Comparison of ENCODE assay signal across 7 mouse cellular contexts in the genomic region with DNA sequence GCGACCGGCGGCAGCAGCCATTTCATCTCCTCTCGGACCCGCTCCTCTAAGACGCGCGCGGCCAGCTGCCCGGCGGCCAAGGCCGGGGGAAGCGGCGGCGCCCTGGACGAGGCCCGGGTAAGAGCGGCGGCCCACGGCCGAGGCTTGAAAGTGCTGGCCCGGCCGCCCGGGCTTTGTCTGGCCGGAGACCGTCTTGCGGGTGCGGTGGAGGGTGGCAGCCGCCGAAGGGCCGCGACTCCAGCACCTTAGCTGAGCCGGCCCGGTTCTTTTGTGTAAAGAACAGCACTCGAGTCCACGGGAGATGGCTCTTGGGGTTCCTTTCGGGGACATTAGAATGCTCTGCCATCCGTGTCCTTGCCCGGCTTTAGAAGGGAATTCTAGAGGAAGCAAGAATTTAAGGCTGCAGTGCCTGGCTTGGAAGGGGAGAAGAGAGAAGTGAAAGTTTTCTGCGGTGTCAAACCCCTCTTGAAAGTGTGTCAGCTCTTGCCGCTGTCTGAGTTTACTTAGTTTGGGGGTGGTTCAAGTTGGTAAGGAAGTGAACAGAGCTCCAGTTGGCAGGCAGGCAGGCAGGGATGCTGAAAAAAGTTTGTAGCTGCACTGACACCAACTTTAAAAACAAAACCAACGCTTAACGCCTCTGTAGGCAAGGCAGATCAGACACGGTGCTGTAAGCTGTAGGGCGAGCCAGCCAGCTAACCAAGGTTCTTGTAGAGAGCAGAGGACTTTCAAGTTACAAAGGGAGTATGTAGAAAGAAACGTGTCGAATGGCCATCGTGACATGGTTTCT. TPM values are rescaled to one million over a fixed set of nuclear protein-coding genes. Genes with fewer than 3 reads are reported as not detected.
DNase-seq lines count a peak whose midpoint lies in the region; ATAC-seq lines count a peak whose summit lies in the region.

No protein-coding gene starts in this region.

- no peaks in the 10 kb centered on the region for H3K9me3 ChIP-seq in intestine, embryonic 16.5 days (ENCODE audit: control insufficient read depth, low read length)
- H3K9me3 ChIP-seq in limb, embryonic 10.5 days (replicated peaks) = no peaks in the 10 kb centered on the region
- no peaks in the 10 kb centered on the region for H3K9me3 ChIP-seq in midbrain, embryonic 12.5 days

- peak overlapping the region; percentile 48 for H3K4me2 ChIP-seq in intestine, embryonic 16.5 days (ENCODE audit: low read depth, low read length)
- H3K4me2 ChIP-seq in midbrain, embryonic 12.5 days (replicated peaks) = peak overlapping the region; percentile 74

- no peaks in the 10 kb centered on the region for H3K36me3 ChIP-seq in intestine, embryonic 16.5 days (ENCODE audit: control insufficient read depth, insufficient read depth, low read length)
- no peaks in the 10 kb centered on the region for H3K36me3 ChIP-seq in limb, embryonic 10.5 days
- H3K36me3 ChIP-seq in midbrain, embryonic 12.5 days = no peaks in the 10 kb centered on the region

- H3K4me3 ChIP-seq in intestine, embryonic 16.5 days (ENCODE audit: low read length) = peak overlapping the region; percentile 98
- peak overlapping the region; percentile 93 for H3K4me3 ChIP-seq in limb, embryonic 10.5 days
- H3K4me3 ChIP-seq in midbrain, embryonic 12.5 days = peak overlapping the region; percentile 77

- H3K9ac ChIP-seq in intestine, embryonic 16.5 days (ENCODE audit: low read depth, low read length) = peak overlapping the region; percentile 100
- H3K9ac ChIP-seq in midbrain, embryonic 12.5 days (replicated peaks) = peak overlapping the region; percentile 99

- WGBS in intestine, embryonic 16.5 days = 1% methylated on average over 39 of the region's 48 CpGs
- WGBS in limb, embryonic 10.5 days = under 1% methylated on average over 48 of the region's 48 CpGs
- under 1% methylated on average over 48 of the region's 48 CpGs for WGBS in midbrain, embryonic 12.5 days

- H3K27ac ChIP-seq in intestine, embryonic 16.5 days (ENCODE audit: low read length) = peak overlapping the region; percentile 98
- peak overlapping the region; percentile 99 for H3K27ac ChIP-seq in limb, embryonic 10.5 days
- H3K27ac ChIP-seq in midbrain, embryonic 12.5 days (replicated peaks) = peak overlapping the region; percentile 99

- H3K27me3 ChIP-seq in intestine, embryonic 16.5 days (replicated peaks; ENCODE audit: control insufficient read depth, insufficient read depth, low read length) = no peaks in the 10 kb centered on the region
- no peaks in the 10 kb centered on the region for H3K27me3 ChIP-seq in limb, embryonic 10.5 days (ENCODE audit: low read depth, poor library complexity, severe bottlenecking)
- no peaks in the 10 kb centered on the region for H3K27me3 ChIP-seq in midbrain, embryonic 12.5 days

- ATAC-seq in intestine, embryonic 16.5 days = peak; percentile 55
- ATAC-seq in midbrain, embryonic 12.5 days (ENCODE audit: low FRiP score, low read depth) = peak; percentile 50

- DNase-seq in adrenal gland, adult 18-20 months (ENCODE audit: low spot score in 2 of 2) = peak; percentile 67 to 74
- peak; percentile 78 for DNase-seq in embryo, embryonic 9.5 days (ENCODE audit: extremely low spot score)
- DNase-seq in gonadal fat pad, adult 2 months (ENCODE audit: low read depth) = peak; percentile 34
- DNase-seq in limb, embryonic 10.5 days (ENCODE audit: low spot score) = peak; percentile 83
- peak; percentile 63 for DNase-seq in spleen, adult 12 weeks (ENCODE audit: low spot score)

- H3K4me1 ChIP-seq in intestine, embryonic 16.5 days (ENCODE audit: control insufficient read depth, insufficient read depth, low read length) = peaks cover 10% of the 10 kb centered on the region
- peaks cover 7% of the 10 kb centered on the region; the same call in 1 of the 2 replicates for H3K4me1 ChIP-seq in limb, embryonic 10.5 days
- peaks cover 9% of the 10 kb centered on the region for H3K4me1 ChIP-seq in midbrain, embryonic 12.5 days

RNA-seq across cellular contexts. Expression of gene Atad2b, which starts 0.8 kb away (rescaled TPM):
- 10 to 100 TPM; 20.6 to 25.2 TPM for total RNA-seq in adrenal gland, adult 18-20 months (2021)
- 6.9 and 9.4 TPM in 2 replicates for polyA plus RNA-seq in gonadal fat pad, adult 2 months (2012; rRNA removed)
- polyA plus RNA-seq in intestine, embryonic 16.5 days (2015; fragmentation: Nextera tagmentation; extraction: Ambion mirVana) = 4.4 and 5.2 TPM in 2 replicates
- 11.1 and 13.5 TPM in 2 replicates for polyA plus RNA-seq in limb, embryonic 10.5 days (2016; fragmentation: Nextera tagmentation; extraction: Ambion mirVana)
- polyA plus RNA-seq in midbrain, embryonic 12.5 days (2016; fragmentation: Nextera tagmentation; extraction: Ambion mirVana) = 24.8 and 26.7 TPM in 2 replicates

RNA-seq across cellular contexts. Expression of gene Ubxn2a, which starts 10.5 kb away (rescaled TPM):
- 10 to 100 TPM; 56.2 to 65.5 TPM for total RNA-seq in adrenal gland, adult 18-20 months (2021)
- 9.4 and 10.2 TPM in 2 replicates for polyA plus RNA-seq in gonadal fat pad, adult 2 months (2012; rRNA removed)
- polyA plus RNA-seq in intestine, embryonic 16.5 days (2015; fragmentation: Nextera tagmentation; extraction: Ambion mirVana) = 31.0 and 32.8 TPM in 2 replicates
- polyA plus RNA-seq in limb, embryonic 10.5 days (2016; fragmentation: Nextera tagmentation; extraction: Ambion mirVana) = 20.2 and 23.7 TPM in 2 replicates
- polyA plus RNA-seq in midbrain, embryonic 12.5 days (2016; fragmentation: Nextera tagmentation; extraction: Ambion mirVana) = 25.8 and 30.0 TPM in 2 replicates

RNA-seq across cellular contexts. Expression of gene Mfsd2b, which starts 43.8 kb away (rescaled TPM):
- total RNA-seq in adrenal gland, adult 18-20 months (2021) = under 1 TPM; 0.89 to 0.99 TPM
- polyA plus RNA-seq in gonadal fat pad, adult 2 months (2012; rRNA removed) = 0.72 and 1.1 TPM in 2 replicates
- polyA plus RNA-seq in intestine, embryonic 16.5 days (2015; fragmentation: Nextera tagmentation; extraction: Ambion mirVana) = 1.3 and 1.7 TPM in 2 replicates
- polyA plus RNA-seq in limb, embryonic 10.5 days (2016; fragmentation: Nextera tagmentation; extraction: Ambion mirVana) = 4.4 and 4.5 TPM in 2 replicates
- polyA plus RNA-seq in midbrain, embryonic 12.5 days (2016; fragmentation: Nextera tagmentation; extraction: Ambion mirVana) = 2.1 and 2.6 TPM in 2 replicates

Comparison
In these comparisons a context has a peak if more than half of its experiments do, and no peak if none do; other contexts are left out.
1. Peak in every context shown above with its lines: DNase-seq, ATAC-seq, H3K4me3 ChIP-seq and H3K27ac ChIP-seq.